Mouse (Mus musculus): ENCODE data around the gene Slc38a1.
"Not testable (repeated sequence)": the region's sequence is repeated elsewhere in the genome, so short reads cannot be mapped to it uniquely, and the experiment has no call there.

The Slc38a1 gene

DNA sequence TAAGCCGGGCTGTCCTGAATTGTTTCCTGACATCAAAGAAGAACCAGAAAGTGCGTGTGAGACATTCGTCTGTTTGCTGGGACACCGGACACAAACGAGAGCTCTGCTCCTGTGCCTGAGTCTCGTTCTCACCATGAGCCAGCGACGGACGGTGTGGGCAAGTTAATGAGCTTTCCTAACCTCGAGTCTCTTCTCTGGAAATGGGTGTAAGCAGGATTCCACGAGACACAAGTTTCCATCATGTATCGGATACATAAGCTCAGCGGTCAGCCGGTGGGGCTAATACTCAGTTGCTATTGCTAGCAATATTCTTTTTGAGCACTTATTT lies 15.5 kb upstream of the Slc38a1 start:
- DNase-seq (ENCODE audit: low spot score in 2 of 2): no peak

DNA sequence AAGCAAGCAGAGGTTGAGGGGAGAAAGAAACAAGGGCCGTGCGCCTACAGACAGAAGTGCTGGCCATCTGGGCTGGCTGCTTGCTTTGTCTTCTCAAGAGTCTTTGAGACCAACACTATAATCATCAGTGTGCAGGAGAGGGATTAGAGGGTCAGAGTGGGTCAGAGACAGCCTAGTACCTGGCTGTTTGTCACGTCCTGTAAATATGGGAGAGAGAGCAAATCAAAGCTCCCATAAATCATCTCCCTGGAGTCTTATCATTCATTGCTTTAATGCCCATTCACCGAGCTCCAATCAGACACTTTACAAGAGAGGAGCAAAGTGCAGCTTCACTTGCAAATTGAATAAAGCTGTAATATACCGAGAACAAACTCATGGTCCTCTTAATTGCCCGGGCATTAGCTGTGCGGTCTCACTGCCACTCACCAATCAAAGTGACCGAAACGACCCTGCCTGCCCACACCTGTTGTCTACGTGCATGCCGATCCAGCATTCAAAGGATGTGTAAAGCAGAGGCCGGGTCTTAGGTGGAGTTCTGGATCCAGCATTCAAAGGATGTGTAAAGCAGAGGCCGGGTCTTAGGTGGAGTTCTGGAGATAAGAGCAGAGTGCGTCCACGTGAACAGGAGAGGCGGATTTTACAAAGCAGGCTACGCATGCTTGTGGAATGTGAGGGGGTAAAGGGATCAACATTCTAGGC lies 15.0 kb upstream of the Slc38a1 start:
- no peak for DNase-seq (ENCODE audit: low spot score in 2 of 2)

DNA sequence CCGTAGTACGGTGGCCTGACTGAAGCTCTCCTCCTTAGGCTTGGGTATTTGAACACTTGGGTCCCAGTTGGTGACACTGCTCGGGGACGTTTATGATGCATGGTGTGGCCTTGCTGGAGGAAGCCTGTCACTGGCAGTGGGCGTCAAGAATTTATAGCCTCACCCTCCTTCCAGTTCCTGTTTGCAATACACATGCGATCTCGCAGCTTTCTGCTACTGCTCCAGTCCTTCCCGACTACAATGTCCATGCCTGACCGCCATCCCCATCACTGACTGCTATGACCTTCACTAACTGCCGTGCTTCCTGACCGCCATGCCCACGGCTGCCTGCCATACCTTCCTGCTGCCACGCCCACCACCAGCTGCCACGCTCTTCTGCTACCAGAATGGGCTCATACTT lies 12.8 kb upstream of the Slc38a1 start:
- no peak for DNase-seq (ENCODE audit: low spot score in 2 of 2)

DNA sequence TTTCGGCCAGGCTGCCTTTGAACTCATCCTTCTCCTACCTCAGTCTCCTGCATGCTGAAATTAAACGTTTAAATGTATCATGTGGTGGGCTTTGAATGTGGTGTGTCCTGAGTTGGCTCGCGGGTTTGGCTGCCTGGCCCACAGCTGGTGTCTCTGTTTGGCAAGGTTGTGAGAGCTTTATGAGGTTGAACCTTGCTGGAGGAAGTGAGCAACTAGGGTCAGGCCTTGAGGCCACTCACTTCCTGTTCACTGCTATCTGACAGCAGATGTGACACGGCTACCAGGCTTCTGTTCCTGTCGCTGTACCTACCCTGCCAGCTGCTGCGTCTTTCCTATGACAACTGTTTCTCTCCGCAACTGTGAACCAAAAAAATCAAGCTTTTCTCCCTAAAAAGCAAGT lies 12.0 kb upstream of the Slc38a1 start:
- no peak for DNase-seq (ENCODE audit: low spot score in 2 of 2)

DNA sequence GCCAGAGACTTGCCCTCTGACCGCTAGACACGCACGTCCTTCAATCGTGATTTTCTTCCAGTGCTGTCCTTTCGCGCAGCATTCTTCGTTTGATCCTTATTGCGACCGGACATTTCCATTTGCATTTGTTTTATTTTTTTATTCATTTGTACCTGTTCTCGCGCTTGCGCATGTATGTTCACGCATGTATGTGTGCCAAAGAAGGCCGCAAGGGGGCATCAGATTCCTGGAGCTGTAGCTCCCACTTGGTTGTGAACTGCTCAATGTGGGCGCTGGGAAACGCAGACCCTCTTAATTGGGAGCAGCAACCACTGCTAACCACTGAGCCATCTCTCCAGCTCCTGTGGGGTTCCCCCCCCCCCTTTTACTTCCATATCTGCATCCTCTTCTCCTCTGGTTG lies 10.3 kb upstream of the Slc38a1 start:
- no peak for DNase-seq (ENCODE audit: low spot score in 2 of 2)

DNA sequence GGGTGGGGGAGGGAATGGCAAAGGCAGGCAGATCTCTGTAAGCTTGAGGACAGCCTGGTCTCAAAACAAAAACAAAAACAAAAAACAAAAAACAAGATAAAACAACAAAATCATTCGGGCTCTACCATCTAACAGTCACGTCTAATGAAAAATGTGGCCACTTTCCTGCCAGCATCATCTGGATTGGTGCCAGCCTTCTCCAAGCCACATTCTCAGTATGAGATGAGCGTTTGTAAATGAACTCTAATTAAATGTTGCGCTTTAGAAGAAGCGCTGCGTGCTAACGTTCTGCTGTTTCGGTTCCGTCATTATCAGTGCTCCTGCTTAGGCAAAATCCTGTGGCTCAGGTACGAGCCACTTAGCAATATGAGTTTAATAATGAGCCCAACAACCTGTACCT lies 9.8 kb upstream of the Slc38a1 start:
- no peak for DNase-seq (ENCODE audit: low spot score in 2 of 2)

DNA sequence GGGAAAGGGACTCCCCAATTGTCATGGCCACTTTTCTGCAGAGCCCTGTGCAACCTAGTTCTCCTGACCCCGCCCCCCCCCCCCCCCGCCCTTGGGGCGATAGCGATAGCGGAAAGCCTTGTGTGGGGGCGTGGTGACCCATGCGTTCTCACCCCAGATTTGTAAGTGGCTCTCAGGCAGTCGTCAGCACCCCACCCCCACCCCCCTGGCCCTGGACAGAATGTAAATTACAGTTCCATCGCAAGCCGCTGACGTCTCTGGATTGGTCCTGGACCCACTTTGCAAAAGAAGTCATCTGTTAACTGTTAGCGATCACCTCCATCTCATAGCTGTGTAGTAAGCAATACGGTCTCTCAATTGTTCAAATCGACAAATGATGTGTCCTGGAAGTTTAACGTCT lies 4.7 kb upstream of the Slc38a1 start:
- no peak for DNase-seq (ENCODE audit: low spot score in 2 of 2)

DNA sequence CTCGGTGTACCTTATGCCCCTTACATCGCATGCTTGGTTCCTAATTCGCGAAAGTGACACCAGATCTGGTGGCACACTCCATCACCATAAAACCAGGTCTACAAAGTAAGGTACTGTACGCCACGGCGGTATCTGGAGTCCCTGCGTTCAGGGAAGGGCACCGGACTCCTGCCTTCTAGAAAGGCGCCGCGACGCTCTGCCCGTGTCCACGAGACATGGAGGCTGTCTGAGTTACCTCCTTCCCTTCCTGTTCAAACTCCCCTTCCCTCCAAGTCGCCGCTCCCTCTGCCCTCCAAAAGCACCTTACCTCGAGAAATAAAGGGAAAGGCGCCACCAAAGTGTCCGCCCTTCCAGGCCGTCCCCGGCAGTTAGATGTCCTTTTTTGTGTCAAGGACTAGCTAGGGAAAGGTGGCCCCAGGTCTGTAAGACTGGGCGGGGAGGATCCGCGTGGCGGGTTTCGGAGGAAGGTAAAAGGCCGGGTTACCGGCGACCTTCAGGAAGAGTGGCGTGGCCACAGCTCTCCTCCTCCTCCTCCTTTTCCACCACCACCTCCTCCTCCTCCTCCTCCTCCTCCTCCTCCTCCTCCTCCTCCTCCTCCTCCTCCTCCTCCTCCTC lies 785 bp downstream of the Slc38a1 start:
- DNase-seq (ENCODE audit: low spot score in 2 of 2): peak in 1 of 2 experiments; percentile 39

DNA sequence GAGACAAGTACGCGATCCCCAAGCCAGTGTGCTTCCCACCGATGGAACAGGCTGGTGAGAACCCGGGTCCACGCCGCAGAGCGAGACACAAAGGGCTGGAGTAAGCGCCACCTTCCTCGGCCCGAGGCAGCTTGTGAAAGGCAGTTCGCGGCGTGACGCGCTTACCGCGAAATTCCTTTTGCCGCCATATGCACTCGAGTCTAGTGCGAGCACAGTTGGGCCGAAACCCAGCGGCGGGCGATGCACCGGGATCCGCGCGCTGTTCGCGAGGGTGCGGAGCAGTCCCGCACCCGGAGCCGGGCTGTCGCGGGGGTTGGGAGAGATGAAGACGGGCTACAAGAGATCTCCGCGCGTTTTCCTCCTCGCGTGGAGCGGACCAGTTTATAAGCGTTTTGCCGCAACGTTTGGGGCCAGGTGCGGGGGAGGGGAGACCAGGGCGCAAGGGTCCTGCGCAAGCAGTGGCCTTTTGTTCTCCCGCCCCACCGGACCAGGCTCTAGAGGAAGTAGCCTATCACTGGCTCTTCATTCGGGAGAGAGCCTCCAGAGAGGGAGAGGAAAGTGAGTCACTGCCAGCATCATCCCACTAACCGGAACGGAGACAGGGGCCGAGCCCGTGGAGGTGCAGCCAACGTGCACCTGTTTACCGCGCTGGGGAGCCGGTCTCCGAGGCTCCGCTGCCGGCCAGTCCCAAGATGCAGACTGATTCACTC lies 1.4 kb downstream of the Slc38a1 start:
- DNase-seq (ENCODE audit: low spot score in 2 of 2): peak; percentile 55 to 69

DNA sequence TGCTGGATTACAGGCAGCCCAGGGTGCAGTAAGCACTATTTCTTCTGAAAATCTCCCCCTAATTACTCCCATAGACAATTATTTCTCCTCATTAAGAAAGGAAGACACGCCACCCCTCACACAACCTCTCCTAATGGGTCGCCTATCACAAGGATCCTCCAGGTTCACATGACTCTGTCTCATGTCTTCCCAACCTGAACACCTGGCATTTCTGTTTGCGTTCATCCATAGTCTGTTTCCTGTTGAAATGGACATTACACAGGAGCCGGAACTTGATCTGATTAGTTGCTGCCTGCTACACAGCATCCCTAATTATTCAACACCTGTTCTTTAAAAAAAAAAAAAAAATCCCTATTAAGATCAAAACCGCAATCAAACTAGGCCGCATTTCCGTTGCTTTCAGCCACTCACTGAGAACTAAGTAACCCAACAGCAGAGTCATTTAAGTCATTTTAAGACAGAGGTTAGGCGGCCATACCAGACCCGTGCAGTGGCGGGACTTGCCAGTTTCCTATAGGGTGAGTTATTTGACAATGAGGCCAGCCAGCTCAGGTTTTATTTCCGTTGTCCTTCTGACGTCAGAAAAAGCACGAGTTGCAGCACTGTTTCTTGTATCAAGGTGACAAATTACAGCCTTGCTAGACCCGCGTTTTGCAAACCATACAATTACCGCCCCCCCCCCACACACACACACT lies 2.3 kb downstream of the Slc38a1 start:
- DNase-seq (ENCODE audit: low spot score in 2 of 2): no peak

DNA sequence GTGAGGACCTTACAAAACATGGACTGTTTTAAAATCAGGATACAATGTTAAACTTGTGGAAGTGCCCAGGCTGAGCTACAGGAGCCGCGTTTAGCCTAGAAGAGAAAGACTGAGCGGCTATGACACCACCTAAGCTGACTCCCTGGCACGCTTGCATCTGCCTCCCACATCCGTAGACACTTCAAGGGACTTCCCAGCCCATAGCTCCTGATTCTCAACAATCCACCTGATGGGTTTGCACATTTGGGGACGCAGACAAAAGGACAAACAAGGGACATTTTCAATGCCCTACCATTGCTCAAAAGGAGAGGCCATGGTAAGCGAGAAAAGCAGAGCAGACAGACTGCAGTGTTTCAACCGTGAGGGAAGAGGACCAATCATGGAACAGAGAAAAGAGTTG lies 3.1 kb downstream of the Slc38a1 start:
- no peak for DNase-seq (ENCODE audit: low spot score in 2 of 2)

DNA sequence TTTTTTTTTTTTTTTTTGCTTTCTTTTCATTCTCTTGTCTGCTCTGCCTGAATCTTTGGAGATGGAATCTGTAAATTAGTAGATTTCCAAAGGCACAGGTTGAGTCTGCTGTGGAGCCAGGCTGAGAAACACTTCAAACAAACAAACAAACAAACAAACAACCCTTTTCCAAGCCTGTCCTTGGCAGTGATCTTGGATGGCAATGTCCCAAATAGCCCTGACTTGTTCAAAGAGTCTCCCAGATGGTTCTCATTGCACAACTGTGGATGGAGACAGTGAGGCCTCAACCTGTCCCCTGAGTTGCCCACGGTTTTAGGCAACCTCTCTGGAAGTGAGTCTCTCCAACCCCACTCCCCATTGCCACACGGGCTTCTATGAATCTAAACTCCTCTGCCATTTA lies 4.1 kb downstream of the Slc38a1 start:
- no peak for DNase-seq (ENCODE audit: low spot score in 2 of 2)

DNA sequence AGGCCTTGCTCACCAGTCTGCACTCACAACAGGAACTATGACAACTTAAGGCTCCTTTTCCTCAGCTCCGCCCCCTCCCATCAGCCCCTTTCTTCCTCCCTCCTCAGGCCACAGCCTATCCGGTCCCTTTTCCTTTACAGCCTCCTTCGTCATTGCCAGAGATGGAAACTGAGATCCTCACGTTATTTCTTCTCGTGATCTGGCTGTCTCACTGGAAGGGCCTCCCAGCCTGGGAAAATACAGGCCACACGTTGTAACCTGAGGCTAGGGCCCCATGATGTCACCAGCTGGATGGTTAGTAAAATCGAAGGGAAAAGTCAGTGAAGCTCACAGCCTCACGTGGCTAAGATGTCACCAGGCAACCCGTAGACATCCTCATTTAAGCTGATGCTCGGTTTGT lies 4.5 kb downstream of the Slc38a1 start:
- no peak for DNase-seq (ENCODE audit: low spot score in 2 of 2)

DNA sequence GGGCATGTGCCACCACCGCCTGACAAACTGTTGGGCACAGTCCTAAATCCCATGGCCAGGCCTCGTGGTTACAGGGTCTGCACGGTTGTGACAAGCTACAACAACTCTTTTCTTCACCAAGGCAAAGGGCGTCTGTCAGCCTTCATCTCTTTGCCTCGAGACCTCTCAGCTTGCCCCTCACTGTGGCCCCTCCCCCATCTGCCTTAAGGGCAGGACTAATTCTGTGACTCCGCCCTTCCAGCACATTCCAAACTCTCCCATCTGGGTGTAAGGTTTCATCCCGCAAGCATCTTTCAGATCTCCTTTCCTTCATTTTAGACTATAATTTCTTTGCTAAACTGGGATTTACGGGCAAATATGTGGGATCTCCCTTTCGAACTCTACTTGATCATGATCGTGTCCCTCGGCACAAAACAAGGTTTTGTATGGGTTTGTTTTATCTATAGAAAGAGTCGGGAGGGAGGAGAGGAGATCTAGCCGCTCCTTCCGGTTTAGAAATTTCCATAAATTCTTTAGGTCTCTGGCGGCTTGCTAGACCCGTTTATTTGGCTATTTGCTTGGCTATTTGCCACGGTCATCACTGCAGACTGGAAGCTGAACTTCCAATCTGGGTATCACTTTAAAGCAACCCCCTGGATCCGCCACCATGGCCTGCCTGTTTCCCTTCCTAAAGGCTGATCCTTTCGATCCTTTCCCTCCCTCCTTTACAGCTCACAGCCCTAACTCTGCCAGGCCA lies 7.9 kb downstream of the Slc38a1 start:
- no peak for DNase-seq (ENCODE audit: low spot score in 2 of 2)

DNA sequence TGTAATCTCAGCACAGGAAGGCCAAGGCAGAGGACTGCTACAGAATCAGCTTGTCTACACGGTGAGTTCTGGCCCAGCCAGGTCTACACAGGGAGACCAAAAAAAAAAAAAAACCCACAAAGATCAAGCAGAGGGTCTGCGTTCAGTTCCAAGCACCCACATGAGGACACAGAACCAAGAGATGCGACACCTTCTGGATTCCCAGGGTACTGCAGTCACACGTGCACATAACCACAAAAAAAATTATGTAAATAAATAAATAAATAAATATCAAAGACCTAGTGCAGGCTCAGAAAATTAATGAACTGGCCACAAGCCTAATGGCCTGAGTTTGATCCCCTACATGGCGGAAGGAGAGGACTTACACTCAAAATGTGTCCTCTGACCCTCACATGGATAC lies 10.5 kb downstream of the Slc38a1 start:
- no peak for DNase-seq (ENCODE audit: low spot score in 2 of 2)

DNA sequence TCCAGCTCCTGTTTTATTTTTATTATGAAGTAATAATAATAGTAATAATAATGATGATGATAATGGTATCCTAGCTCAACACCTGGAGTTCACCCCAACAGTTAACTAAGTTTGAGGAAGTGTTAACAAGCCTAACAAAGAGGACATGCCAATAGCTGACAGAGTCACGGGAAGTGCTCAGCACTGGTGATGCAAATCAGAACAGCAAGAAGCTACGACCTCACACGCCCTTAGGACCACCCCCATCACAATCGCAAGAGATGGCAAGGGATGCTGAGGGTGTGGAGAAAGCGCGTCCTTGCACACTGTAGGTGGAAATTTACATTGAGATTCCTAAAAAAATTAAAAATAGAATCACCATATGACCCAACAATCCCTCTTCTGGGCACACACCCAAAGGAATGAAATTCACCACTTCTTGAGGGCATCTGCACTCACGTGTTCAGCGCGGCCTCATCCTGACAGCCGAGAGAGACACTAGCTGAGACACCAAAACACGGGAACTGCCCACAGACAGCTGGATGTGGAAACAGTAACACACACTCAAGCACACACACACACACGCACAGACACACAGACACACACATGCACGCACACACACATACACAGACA lies 11.5 kb downstream of the Slc38a1 start:
- no peak for DNase-seq (ENCODE audit: low spot score in 2 of 2)

DNA sequence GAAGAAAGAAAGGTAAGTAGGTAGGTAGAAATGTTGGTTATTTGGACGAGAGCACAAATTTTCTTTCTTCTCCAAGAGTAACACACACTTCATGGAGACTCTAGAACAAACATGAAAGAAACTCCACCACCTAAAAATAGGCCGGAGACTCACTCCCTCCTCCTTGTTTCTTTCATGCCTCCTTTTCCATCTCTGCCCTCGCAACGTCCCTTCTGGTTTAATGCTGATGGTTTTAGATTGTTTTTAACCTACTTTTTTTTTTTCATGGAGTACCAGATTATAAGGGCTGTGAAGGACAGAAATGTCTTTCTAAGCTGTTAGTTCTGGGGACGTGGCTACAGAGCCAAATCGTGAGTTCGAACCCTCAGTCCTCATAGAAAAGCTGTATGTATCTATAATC lies 14.5 kb downstream of the Slc38a1 start:
- DNase-seq (ENCODE audit: low spot score in 2 of 2): no peak

DNA sequence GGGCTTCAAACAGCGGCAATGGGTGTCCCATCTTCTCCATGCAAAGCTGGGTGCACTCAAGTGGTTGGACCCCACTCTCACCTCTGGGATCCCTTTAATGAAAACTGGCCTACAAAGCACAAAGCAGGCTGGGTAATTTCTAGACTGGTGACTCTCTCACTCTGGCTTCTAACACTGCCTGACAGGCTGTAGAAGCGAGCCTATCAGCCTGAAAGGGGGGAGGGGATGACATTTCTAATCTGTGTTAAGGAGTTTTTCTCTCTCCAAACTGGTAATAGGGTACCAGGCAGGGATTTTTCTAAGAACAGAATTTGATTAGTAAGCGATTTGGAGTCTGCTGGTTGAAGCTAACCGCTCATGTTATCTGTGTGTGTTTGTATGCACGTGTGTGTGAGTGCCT lies 15.8 kb downstream of the Slc38a1 start:
- no peak for DNase-seq (ENCODE audit: low spot score in 2 of 2)

DNA sequence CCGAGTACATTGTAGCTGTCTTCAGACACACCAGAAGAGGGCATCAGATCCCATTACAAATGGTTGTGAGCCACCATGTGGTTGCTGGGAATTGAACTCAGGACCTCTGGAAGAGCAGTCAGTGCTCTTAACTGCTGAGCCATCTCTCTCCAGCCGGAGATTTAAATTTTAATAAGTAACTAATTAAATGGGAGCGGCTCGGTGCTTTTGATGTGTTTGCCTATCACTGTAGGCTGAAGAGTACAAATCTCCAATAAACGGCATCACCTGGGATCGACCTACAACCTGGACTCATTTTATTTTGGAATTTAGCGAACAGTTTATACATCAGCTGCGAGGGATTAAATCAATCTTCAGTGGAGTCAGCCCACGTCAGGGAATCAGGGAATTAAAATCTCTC lies 17.7 kb downstream of the Slc38a1 start:
- not testable (repeated sequence) for DNase-seq (ENCODE audit: low spot score in 2 of 2)

DNA sequence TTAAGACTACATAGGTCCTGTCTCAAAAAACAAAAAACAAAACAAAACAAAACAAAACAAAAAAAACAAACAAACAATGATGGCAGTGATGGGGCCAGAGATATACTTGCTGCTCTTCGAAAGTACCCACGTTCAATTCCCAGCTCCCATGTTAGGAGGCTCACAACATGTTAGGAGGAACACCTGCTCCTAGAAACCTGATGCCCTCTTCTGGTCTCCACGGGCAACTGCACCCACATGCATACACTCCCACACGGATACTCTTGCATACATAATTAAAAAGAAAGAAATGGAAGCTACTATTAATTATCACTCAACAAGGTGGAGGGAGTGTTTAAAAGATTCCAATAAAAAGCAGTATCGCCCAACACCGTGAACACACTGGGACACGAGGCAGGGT lies 20.3 kb downstream of the Slc38a1 start:
- no peak for DNase-seq (ENCODE audit: low spot score in 2 of 2)

DNA sequence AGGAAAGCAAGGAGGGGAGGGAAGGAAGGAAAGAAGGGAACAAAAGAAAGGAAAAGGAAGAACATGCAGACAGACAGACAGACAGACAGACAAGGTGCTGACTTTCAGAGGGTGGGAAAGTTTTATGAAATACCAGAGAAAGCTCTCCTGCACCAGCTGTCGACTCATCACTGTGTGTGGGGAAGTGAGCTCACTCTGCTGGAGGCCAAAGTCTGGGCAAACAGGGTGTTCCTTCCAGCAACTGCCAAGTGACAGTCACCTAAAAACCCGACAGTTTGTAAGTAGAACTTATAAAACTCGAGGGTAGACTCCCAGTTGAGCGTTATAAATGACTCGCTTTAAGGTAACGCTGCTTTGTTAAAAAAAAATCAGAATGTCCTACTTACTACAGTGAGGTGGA lies 21.0 kb downstream of the Slc38a1 start:
- DNase-seq (ENCODE audit: low spot score in 2 of 2): no peak

DNA sequence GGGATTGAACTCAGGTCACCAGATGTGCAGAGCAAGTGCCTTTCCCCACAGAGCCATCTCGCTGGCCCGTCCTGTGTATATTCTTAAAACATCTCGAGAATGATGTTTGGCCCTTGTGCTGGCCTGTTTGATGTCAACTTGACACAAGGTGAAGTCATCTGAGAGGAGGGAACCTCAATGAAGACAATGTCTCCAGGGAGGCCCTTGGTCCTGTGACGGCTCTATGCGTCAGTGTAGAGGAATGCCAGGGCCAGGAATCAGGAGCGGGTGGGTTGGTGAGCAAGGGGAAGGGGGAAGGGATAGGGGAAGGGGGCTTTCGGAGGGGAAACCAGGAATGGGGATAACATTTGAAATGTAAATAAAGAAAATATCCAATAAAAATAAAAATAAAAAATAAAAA lies 25.2 kb downstream of the Slc38a1 start:
- DNase-seq (ENCODE audit: low spot score in 2 of 2): no peak

Measured in frontal cortex, postnatal 10 days (tissue).